Mouse (Mus musculus) hindbrain, embryonic 12.5 days (tissue): ENCODE results near the gene P2rx4. TPM values are rescaled to one million over a fixed set of nuclear protein-coding genes. Genes with fewer than 3 reads are reported as not detected.
A peak's percentile ranks its signal among the peaks of the same experiment; 100 is the strongest.

Experiments
- ATAC-seq: fragments of 200-750 bp; cut with Nextera tagmentation; 2 replicates; pipeline ENCODE4 v1.8.0; 2017; ENCODE audit warnings: moderate TSS enrichment; ENCODE audit not compliant: low FRiP score
- H3K27ac ChIP-seq: fragments of 300-500 bp; sonication (generic); 2 replicates; pipeline ENCODE4 v1.5.1; 2016; ENCODE audit warnings: mild to moderate bottlenecking
- H3K27me3 ChIP-seq: fragments of 300-500 bp; sonication (generic); 2 replicates; pipeline ENCODE4 v1.6.1; 2016; ENCODE audit warnings: mild to moderate bottlenecking
- H3K36me3 ChIP-seq: fragments of 300-500 bp; sonication (generic); 2 replicates; pipeline ENCODE4 v1.6.1; 2016; ENCODE audit warnings: mild to moderate bottlenecking
- H3K4me1 ChIP-seq: fragments of 300-500 bp; sonication (generic); 2 replicates; pipeline ENCODE4 v1.6.1; 2016
- H3K4me2 ChIP-seq: fragments of 300-500 bp; sonication (generic); replicated peaks from 2 replicates; pipeline ENCODE4 v1.6.1; 2016; ENCODE audit warnings: mild to moderate bottlenecking
- H3K4me3 ChIP-seq: fragments of 300-500 bp; sonication (generic); 2 replicates; pipeline ENCODE4 v1.5.1; 2016; ENCODE audit warnings: mild to moderate bottlenecking
- H3K9ac ChIP-seq: fragments of 300-500 bp; sonication (generic); 2 replicates; pipeline ENCODE4 v1.6.1; 2016; ENCODE audit warnings: mild to moderate bottlenecking, moderate library complexity
- H3K9me3 ChIP-seq: fragments of 300-500 bp; sonication (generic); replicated peaks from 2 replicates; pipeline ENCODE4 v1.6.1; 2016; ENCODE audit warnings: mild to moderate bottlenecking
- WGBS: fragments of 180-500 bp; shearing (Covaris S2); methylation state at CpG from one replicate; pipeline ENCODE4 v1.1.7; 2016; 5-methylcytosine and 5-hydroxymethylcytosine counted together
- polyA plus RNA-seq: library from polyadenylated mRNA; unstranded; fragments of >200 nt; fragmentation: Nextera tagmentation; extraction: Ambion mirVana; gene quantifications from 2 replicates; pipeline ENCODE4 v1.2.1, GENCODE M21; 2016

Gene P2rx4
- polyA plus RNA-seq, 1 experiment from 2014 or later = 15.4 TPM

- H3K4me3 ChIP-seq = no peak overlapping the region
- no peak overlapping the region for H3K4me2 ChIP-seq
- H3K4me1 ChIP-seq = no peaks in the 10 kb centered on the region
- peaks cover 9% of the 10 kb centered on the region; the same call in 1 of the 2 replicates for H3K36me3 ChIP-seq
- no peak overlapping the region for H3K9ac ChIP-seq
- no peak overlapping the region for H3K27ac ChIP-seq
- WGBS = 85% methylated on average over 15 of the region's 15 CpGs
- no peaks in the 10 kb centered on the region for H3K9me3 ChIP-seq
- ATAC-seq = no peak
- no peaks in the 10 kb centered on the region for H3K27me3 ChIP-seq
Observed at GRCm38 (mm10) chr5:122769101-122769568, 61.8 kb downstream of the P2rx4 start.

GRCm38 (mm10) chr5:122770304-122770703 is 63.0 kb downstream of the P2rx4 start:
- ATAC-seq = no peak
- Histone ChIP-seq H3K27ac (no peak overlapping the region), H3K9me3 (no peaks in the 10 kb centered on the region), H3K36me3 (peaks cover 9% of the 10 kb centered on the region; the same call in 1 of the 2 replicates), H3K4me2 (no peak overlapping the region), H3K4me3 (no peak overlapping the region), H3K9ac (no peak overlapping the region), H3K27me3 (no peaks in the 10 kb centered on the region), H3K4me1 (no peaks in the 10 kb centered on the region)
- 85% methylated on average over 7 of the region's 7 CpGs for WGBS

- WGBS = 74% methylated on average over 9 of the region's 10 CpGs
Observed at GRCm38 (mm10) chr5:122770806-122771261, 63.5 kb downstream of the P2rx4 start.

GRCm38 (mm10) chr5:122771428-122771827 is 64.1 kb downstream of the P2rx4 start:
- WGBS = 95% methylated on average over 9 of the region's 9 CpGs
- H3K27me3 ChIP-seq = no peaks in the 10 kb centered on the region
- H3K9ac ChIP-seq = no peak overlapping the region
- peaks cover 9% of the 10 kb centered on the region; the same call in 1 of the 2 replicates for H3K36me3 ChIP-seq
- no peak overlapping the region for H3K4me3 ChIP-seq
- no peaks in the 10 kb centered on the region for H3K9me3 ChIP-seq
- no peaks in the 10 kb centered on the region for H3K4me1 ChIP-seq
- H3K27ac ChIP-seq = no peak overlapping the region
- H3K4me2 ChIP-seq = no peak overlapping the region
- no peak for ATAC-seq

More at GRCm38 (mm10) chr5:122770806-122771261, 63.5 kb downstream of the P2rx4 start:
- H3K36me3 ChIP-seq = peaks cover 9% of the 10 kb centered on the region; the same call in 1 of the 2 replicates
- no peak overlapping the region for H3K27ac ChIP-seq
- H3K9me3 ChIP-seq = no peaks in the 10 kb centered on the region
- H3K9ac ChIP-seq = no peak overlapping the region
- no peaks in the 10 kb centered on the region for H3K27me3 ChIP-seq
- H3K4me1 ChIP-seq = no peaks in the 10 kb centered on the region
- no peak overlapping the region for H3K4me3 ChIP-seq
- H3K4me2 ChIP-seq = no peak overlapping the region
- ATAC-seq = no peak

GRCm38 (mm10) chr5:122773756-122774155 is 66.4 kb downstream of the P2rx4 start:
- Histone ChIP-seq H3K27ac (no peak overlapping the region), H3K9ac (no peak overlapping the region), H3K36me3 (peaks cover 9% of the 10 kb centered on the region; the same call in 1 of the 2 replicates), H3K4me2 (no peak overlapping the region), H3K4me1 (peaks cover 8% of the 10 kb centered on the region), H3K9me3 (no peaks in the 10 kb centered on the region), H3K4me3 (no peak overlapping the region), H3K27me3 (no peaks in the 10 kb centered on the region)
- WGBS = 86% methylated on average over 11 of the region's 11 CpGs
- no peak for ATAC-seq

GRCm38 (mm10) chr5:122774743-122775611 is 67.6 kb downstream of the P2rx4 start:
- H3K27me3 ChIP-seq = no peaks in the 10 kb centered on the region
- no peak overlapping the region for H3K4me2 ChIP-seq
- no peak overlapping the region for H3K9ac ChIP-seq
- H3K4me1 ChIP-seq = peaks cover 8% of the 10 kb centered on the region
- H3K36me3 ChIP-seq = peaks cover 6% of the 10 kb centered on the region; the same call in 1 of the 2 replicates
- H3K27ac ChIP-seq = no peak overlapping the region
- no peaks in the 10 kb centered on the region for H3K9me3 ChIP-seq
- H3K4me3 ChIP-seq = no peak overlapping the region
- no peak for ATAC-seq
- 78% methylated on average over 28 of the region's 28 CpGs for WGBS

GRCm38 (mm10) chr5:122775646-122776286 is 68.4 kb downstream of the P2rx4 start:
- no peak overlapping the region for H3K9ac ChIP-seq
- peaks cover 4% of the 10 kb centered on the region; the same call in 1 of the 2 replicates for H3K36me3 ChIP-seq
- no peak overlapping the region for H3K4me3 ChIP-seq
- H3K4me1 ChIP-seq = peaks cover 8% of the 10 kb centered on the region
- ATAC-seq = no peak
- no peak overlapping the region for H3K4me2 ChIP-seq
- H3K27me3 ChIP-seq = no peaks in the 10 kb centered on the region
- no peaks in the 10 kb centered on the region for H3K9me3 ChIP-seq
- H3K27ac ChIP-seq = no peak overlapping the region
- 80% methylated on average over 14 of the region's 14 CpGs for WGBS

- Histone ChIP-seq H3K9ac (no peak overlapping the region), H3K4me3 (no peak overlapping the region), H3K4me1 (peaks cover 8% of the 10 kb centered on the region), H3K4me2 (no peak overlapping the region), H3K9me3 (no peaks in the 10 kb centered on the region), H3K27ac (no peak overlapping the region), H3K27me3 (no peaks in the 10 kb centered on the region), H3K36me3 (peaks cover 2% of the 10 kb centered on the region; the same call in 1 of the 2 replicates)
- ATAC-seq = no peak
- WGBS = 49% methylated on average over 2 of the region's 2 CpGs
Observed at GRCm38 (mm10) chr5:122777322-122777721, 70.0 kb downstream of the P2rx4 start.

GRCm38 (mm10) chr5:122778231-122779226 is 71.2 kb downstream of the P2rx4 start:
- 1% methylated on average over 42 of the region's 55 CpGs for WGBS
- peak overlapping the region; percentile 69; the same call in 1 of the 2 replicates for H3K27ac ChIP-seq

More at GRCm38 (mm10) chr5:122778231-122779226, 71.2 kb downstream of the P2rx4 start:
- ATAC-seq = peak; percentile 71
- Histone ChIP-seq H3K27me3 (no peaks in the 10 kb centered on the region), H3K4me2 (peak overlapping the region; percentile 90), H3K4me3 (peak overlapping the region; percentile 72), H3K9ac (peak overlapping the region; percentile 78), H3K4me1 (peaks cover 8% of the 10 kb centered on the region), H3K9me3 (no peaks in the 10 kb centered on the region), H3K36me3 (no peaks in the 10 kb centered on the region)
